Mouse (Mus musculus): ENCODE measurements around the gene Astl. TPM values are rescaled to one million over a fixed set of nuclear protein-coding genes. Genes with fewer than 3 reads are reported as not detected.
A peak's percentile ranks its signal among the peaks of the same experiment; 100 is the strongest.

The Astl gene
- total RNA-seq, 1 experiment from 2014 or later, result not detected

DNA sequence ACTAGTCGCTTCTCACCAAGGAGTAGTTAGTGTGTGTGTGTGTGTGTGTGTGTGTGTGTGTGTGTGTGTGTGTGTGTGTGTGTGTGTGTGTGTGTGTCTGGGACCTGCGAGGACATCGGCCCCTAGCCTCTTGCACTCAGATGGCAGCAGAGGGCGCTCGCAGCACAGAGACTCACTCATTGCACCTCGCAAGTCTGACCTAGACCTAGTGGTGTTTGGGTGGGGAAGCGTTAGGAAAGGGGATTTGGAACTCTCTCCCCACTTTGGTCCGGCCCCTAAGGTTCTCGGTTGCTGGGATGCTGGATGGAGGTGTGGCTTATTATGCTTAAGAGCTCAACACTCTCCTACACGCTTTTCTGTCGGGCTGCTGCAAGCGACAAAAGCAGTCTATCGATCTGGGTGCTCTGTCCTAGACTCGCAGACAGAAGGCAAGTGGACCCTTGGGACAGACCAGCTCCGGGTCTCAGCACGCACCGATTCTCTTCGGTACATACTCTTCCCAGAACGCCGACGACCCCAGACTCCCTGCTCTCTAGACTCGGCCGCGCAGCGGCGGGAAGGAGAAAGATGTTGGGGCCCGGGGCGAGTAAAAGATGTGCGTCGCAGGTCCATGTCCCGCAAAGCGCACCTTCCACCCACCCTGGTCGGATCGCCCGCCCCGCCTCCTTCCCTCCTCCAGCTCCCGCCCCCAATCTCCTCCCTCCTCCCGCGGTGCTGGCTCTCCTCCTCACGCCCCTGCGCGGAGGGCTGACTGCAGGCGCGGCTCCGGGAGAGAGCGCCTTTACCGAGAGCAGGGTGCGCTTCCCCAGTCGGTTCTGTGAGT, 24.2 kb downstream of the Astl start, which contains the start of gene Adra2b:
Gene Adra2b (plus strand): TSS at position 750 of the 823 bp plus-strand sequence.
- ATAC-seq (replicated peaks; ENCODE audit: low read depth, poor library complexity, severe bottlenecking), result peak; percentile 89

DNA sequence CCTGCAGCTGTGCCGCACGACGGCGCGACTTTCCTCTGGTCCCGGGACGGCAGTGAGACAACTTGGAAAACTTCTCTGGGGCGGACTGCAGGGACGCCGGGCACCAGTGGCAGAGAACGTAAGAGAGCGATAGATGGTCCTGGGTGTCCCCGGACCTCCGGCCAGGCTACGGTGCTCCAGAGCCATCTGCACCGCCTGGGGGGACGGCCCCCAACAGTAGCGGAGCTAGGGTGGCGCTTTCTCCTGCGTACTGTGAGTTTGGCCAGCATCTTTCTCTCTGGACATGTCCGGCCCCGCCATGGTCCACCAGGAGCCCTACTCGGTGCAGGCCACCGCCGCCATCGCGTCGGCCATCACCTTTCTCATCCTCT, 24.8 kb downstream of the Astl start:
- no peak for ATAC-seq (replicated peaks; ENCODE audit: low read depth, poor library complexity, severe bottlenecking)

DNA sequence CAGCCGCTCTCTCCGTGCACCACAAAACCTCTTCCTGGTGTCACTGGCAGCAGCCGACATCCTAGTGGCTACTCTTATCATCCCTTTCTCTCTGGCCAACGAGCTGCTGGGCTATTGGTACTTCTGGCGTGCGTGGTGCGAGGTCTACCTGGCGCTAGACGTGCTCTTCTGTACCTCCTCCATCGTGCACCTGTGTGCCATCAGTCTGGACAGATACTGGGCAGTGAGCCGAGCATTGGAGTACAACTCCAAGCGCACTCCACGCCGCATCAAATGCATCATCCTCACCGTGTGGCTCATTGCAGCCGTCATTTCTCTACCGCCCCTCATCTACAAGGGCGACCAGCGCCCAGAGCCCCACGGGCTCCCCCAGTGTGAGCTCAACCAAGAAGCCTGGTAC, 25.3 kb downstream of the Astl start:
- no peak for ATAC-seq (replicated peaks; ENCODE audit: low read depth, poor library complexity, severe bottlenecking)

DNA sequence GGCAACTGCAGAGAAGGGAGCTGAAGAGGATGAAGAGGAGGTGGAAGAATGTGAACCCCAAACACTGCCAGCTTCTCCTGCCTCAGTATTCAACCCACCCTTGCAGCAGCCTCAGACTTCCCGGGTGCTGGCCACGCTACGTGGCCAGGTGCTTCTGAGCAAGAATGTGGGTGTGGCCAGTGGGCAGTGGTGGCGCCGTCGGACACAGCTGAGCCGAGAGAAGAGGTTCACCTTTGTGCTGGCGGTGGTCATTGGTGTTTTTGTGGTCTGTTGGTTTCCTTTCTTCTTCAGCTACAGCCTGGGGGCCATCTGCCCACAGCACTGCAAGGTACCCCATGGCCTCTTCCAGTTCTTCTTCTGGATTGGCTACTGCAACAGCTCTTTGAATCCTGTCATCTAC, 26.0 kb downstream of the Astl start:
- ATAC-seq (replicated peaks; ENCODE audit: low read depth, poor library complexity, severe bottlenecking), result no peak

DNA sequence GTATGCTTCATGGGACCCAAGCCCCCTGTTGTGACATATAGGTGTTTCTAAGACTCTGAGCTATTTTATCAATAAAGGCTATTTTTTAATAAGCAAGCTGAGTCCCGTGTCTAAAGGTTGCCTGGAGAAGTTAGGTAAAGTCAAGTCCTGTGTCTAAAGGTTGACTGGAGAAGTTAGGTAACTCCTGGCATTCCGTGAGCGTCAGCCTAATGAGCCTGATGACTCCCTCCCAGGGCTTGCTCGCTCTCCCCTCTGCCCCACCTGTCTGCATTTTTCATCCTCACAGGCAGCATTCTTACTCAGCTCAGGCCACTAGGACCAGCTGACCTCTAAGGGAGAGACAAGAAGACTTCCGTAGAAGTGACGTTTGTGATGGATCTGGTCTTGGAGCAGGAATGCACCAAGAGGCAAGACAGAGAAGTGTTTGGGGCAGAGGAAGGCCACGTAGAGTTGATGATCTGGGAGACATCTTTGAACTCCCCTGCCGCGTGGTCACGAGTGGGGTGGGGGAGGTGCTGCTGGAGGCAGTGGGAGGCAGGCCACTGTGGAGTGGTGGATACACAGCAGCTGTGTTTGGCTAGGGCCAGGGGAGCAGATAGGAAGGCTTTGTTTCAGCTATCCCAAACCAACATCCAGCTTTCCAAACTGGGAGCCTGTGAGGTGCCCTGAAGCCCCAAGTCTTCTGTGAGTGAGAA, 28.8 kb downstream of the Astl start:
- ATAC-seq (replicated peaks; ENCODE audit: low read depth, poor library complexity, severe bottlenecking), result no peak

DNA sequence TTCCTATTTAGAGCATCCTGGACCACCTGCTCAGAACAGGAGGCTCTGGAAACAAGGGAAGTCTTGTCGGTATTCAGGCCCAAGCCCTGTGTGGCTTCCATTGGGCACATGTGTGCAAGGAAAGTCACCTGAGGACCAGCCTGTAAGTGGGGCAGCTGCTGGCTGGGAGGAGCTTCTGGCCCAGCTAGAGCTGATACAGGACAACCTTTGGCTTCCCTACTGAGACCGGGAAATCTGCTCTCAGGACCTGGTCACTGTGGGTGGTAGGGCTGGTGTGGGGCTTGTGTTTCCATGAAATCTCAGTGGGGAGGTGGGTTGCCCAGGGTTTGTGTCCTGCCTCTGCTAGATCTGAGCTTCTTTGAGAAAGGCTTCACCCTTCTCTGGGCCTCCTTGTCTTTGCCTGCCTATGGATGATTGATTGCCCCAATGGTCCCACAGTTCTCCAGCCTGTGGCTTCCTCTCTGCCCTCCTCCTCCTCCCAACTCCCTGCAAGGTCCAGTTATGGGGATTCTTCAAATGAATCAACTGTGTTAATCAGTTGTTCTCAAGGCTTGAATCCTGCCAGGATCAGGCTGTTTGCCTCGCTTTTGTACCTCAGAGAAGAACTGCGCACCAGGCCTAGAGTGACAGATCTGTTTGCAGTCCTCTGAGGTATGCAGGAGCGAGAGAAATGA, 31.4 kb downstream of the Astl start:
- no peak for ATAC-seq (replicated peaks; ENCODE audit: low read depth, poor library complexity, severe bottlenecking)

DNA sequence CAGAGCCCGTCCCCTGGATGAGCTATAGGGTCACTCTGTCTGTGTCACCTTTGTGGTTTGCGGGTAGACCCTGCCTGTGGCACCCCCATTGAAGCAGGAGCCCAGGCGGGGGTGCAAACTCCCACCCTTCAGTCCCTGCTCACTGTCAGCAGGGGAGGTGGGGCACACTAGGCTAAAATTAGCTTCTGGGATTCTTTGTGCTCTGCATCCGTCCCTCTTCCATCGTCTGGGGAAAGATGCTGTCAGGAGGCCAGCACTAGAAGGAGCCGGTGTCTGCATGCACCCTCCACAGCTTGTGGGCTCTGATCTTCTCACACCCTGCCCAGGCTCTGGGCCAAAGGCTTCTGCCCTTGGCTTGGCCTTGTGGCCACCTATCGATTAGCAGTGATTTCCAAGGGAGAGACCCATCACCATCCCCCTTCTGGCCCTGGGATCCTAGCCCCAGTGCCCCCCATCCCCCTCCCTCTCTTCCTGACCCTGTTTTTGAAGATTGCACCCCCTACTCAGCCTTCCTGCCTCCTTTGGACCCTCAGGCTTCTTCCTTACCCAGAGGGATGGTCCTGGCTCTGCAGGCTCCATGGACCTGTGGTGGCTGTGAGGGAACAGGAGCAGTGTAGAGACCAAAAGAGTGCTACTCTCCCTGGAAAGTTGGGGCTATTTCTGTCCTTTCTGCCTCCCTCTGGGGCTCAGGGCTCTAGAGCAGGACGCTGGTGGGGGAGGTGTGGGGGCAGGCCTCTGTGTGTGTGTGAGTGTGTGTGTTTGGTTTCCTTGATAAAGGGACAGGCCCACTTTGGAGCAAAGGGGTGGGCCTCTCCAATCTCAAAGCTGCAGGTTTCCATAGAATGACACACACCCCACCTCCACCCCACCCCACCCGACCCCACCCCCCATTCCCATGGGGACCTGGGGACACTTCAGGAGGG, 32.4 kb downstream of the Astl start:
- no peak for ATAC-seq (replicated peaks; ENCODE audit: low read depth, poor library complexity, severe bottlenecking)

DNA sequence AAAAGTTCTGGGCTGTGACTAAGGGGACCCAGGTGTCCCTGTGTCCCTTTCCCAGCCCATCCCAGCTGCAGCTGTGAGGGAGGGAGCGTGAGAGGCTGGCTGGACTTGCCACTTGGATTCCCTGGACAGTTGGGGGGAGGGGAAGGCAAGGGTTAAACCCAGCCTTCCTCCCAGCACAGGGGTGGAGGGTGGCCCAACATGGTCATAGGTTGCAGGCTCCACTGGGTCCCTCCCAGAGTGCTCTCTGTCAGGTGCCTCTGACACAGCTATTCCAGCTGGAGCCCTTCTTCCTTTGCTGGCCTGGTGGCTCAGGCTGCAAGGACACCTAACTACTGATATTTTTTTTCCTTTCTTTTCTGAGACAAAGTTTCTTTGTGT, 33.0 kb downstream of the Astl start:
- no peak for ATAC-seq (replicated peaks; ENCODE audit: low read depth, poor library complexity, severe bottlenecking)

DNA sequence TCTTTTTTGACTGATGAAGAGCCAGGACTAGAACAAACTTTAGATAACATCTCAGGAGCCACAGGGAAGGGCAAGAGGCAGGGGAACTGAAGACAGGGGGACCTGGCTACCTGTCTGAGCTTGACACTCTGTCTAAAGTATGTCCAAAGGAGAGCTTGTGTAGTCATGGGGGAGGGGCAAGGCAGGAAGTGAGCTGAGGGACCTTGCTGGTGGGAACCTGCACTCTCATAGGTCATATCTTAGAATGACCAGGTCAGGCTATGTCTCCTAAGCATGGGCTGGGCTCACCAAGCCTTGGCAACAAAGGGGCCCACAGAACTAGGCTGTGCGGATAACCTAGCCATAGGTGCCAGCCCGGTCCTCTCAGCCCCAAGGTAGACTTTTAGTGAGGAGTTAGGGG, 33.6 kb downstream of the Astl start:
- ATAC-seq (replicated peaks; ENCODE audit: low read depth, poor library complexity, severe bottlenecking), result no peak

DNA sequence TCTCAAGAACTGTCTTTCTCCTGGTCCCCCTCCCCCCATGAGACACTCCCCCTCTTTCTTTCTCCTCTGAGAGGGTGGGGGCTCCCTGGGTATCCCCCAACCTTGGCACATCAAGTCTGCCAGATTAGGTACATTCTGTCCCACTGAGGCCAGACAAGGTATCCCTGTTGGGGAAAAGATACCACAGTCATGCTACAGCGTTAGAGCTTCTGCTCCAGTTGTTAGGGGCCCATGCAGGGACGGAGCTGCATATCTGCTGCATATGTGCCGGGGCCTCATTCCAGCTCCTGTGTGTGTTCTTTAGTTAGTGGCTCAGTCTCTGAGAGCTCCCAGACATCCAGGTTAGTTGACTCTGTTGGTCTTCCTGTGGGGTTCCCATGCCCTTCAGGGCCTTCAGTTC, 35.7 kb downstream of the Astl start:
- no peak for ATAC-seq (replicated peaks; ENCODE audit: low read depth, poor library complexity, severe bottlenecking)

DNA sequence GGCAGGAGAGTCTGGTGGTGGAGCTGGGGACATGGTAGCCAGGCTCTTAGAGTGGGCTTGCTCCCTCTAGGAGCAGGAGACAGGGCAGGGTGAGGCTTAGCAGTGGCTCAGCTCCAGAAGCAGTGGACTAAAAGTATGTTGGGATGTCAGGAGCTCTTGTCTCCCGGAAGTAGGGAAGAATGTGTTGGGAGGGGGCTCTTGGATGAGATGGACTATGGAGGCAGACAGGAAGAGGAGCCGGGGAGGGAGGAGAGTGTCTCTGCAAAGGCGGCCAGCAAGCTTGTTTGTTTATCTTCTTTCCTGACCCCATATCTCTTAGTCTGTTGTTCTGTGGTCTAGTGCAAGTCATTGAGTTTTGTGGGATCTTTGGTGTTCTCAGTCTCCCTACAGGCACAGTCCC, 36.6 kb downstream of the Astl start:
- ATAC-seq (replicated peaks; ENCODE audit: low read depth, poor library complexity, severe bottlenecking), result no peak

DNA sequence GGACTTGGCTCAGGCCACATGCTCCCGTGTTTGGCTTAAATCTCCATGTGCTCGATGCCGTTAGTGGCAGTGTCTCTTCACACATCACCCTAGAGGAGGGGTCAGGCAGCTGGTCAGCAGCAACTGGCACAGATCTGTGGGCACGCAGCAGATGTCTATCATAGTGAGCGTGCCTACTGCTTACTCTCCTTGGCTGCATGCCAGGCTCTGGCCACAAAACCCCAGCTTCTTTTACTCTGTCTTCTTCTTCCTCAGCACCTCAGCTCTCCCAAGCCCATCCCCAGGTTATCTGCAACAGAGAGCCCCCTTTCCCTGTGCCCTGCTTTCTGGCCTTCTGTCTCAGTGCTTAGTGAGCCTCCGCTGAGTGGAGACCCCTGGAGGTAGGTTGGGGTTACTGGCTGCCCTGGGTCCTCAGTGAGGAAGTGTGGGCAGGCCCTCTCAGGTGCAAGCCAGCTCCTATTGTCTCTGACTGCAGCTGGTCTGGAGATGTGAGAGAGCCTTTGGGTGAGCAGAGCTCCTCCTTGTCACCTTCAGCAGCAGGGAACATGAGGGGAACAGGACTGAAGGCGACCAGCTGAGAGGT, 37.4 kb downstream of the Astl start:
- ATAC-seq (replicated peaks; ENCODE audit: low read depth, poor library complexity, severe bottlenecking), result peak; percentile 85

DNA sequence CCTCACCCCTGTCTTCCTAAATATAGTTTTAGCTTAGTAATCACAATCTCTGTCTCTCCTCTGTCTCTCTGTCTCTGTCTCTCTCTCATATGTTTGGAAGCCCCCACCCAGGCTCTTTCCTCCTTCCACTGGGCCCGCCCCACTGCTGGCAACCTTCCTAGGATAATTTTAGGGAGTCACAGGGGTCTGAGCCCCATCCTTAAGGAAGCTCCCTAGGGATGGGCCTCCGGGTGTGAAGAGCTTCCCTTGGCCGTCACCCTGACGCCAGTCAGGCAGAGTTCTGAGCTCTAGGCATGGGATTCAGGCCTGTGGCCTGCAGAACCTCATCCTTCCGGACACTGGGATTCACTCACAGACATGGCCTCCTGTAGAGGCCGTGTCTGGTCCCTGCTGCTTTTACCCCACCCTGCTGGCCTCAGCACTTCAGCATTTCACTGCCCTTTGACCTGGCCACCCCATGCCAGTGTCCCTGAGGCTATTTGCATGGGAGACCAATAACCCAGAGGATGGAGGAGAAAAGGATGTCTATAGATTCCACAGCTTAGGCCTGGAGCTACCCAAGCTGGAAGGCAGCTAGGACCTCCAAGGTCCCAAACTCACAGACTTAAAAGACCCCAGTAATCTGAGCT, 38.1 kb downstream of the Astl start:
- ATAC-seq (replicated peaks; ENCODE audit: low read depth, poor library complexity, severe bottlenecking), result no peak

DNA sequence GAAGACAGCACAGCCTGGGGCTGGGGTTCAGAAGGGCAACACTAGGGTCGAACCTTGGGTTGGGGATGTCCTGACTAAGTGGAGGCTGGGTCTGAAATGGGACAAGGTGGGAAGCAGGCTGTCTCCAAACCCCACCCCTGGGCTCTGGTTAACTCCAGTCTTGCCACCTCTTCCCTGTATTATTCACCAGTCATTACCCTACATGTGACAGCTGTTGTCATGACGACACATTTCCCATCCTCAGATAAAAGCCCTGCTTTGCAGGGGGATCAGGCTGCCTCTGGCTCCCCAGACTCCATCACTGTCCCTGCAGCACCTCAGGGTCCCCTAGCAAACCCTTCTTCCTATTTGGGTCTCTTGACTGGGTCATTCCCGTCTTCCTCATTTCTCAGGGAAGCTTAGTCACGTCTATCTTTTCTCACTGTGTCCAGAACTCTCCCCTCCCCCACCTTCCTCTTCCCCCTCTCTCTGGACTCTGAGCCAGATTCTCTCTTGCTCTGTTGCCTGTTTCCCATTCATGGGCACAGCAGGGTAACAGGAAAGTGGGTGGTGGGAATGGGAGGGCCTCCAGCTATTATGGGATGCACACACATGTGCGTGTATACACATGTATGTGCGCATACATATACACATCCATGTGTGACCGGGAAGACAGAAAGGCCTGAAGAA, 39.6 kb downstream of the Astl start:
- ATAC-seq (replicated peaks; ENCODE audit: low read depth, poor library complexity, severe bottlenecking), result no peak

DNA sequence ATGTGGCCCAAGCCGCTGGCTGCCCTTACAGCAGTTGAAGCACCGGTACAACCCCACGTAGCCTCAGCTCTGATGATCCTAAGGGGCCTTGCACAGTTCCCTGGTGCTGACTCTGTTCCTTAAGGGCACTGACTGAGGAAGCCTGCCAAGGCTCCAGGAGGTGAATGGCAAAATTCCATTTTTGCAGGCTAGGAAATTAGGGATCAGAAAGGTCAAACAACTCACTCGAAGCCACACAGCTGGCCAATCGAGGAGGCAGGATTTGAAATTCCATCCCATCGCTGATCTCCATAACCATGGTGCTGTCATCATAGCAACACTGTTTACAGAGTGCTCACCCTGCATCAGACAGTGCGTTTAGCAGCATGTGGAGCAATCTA, 40.2 kb downstream of the Astl start:
- no peak for ATAC-seq (replicated peaks; ENCODE audit: low read depth, poor library complexity, severe bottlenecking)

DNA sequence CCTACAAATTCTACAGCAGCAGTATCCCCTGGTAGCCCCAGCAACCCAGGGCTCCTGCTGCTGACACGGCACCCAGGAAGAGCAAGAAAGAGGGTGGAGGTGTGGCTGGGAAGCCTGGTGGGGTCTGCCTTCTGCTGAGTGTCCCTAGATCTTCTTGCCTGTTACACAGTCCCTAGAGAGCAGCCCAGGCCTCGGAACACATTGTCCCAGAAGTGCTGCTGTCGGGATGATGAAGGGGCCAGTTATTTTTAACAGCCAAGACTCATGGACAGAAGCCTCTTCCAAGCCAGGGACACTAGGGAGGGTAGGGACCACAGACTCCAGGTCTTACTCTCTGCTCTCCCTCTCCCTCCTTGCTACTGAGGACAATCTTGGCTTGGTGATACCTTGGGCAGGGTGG, 40.8 kb downstream of the Astl start:
- ATAC-seq (replicated peaks; ENCODE audit: low read depth, poor library complexity, severe bottlenecking), result no peak

DNA sequence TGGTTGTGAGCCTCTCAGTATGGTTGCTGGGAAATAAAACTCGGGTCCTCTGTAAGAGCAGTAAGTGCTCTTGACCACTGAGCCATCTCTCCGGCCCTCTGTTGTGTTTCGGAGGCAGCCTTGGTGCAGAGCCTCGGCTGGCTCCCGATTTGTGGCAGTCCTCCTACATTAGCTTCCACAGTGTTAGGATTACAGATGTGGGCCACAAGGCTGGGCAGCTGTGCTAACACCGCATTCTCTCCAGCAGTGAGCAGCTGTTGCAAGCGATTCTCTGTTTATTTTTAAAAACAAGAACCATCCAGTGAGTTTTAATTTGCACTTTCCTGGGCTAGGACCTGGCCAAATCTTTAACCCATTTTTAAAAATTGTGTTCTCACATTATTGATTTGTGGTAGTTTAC, 45.4 kb downstream of the Astl start:
- ATAC-seq (replicated peaks; ENCODE audit: low read depth, poor library complexity, severe bottlenecking), result no peak

DNA sequence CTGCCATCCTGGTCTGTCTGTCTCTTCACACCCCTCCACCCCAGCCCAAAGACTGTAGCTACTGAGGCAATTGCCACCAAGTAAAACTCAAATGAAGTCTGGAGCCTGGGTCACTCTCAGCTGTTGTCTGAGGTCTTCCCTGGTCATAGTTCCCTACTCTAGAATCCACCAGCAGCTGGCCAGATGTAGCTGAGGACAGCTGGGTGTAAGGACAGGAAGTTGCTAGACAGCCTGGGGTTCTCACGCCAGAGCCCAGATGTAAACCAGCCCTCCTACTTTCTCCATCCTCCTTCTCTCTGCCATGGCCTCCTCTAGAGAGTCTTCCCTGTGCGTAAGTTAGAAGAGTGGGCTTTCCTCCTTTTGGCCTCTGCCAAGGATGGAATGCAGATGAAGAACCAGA, 49.1 kb downstream of the Astl start:
- ATAC-seq (replicated peaks; ENCODE audit: low read depth, poor library complexity, severe bottlenecking), result no peak

DNA sequence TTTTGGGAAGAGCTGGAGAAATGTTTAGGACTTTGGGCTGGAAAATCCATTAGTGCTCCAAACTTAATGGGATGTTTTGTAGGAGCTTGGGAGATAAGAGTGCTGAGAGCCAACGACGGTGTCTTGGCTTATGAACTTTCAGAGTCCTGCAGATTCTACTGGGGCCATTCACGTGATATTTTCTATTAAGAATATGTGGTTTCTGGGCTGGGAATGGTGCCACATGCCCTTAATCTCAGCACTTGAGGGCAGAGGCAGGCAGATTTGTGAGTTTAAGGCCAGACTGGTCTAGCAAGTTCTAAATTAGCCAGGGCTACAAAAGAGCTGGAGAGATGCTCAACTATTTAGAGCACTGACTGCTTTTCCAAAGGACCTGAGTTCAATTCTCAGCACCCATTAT, 51.9 kb downstream of the Astl start:
- no peak for ATAC-seq (replicated peaks; ENCODE audit: low read depth, poor library complexity, severe bottlenecking)

Data from common myeloid progenitor, adult 5-6 weeks (primary cell).